Mouse (Mus musculus) gastrocnemius, postnatal 36 days (tissue): ENCODE results near the gene Frrs1. TPM values are rescaled to one million over a fixed set of nuclear protein-coding genes. Genes with fewer than 3 reads are reported as not detected.

Source experiments
- DNase-seq, 2 experiments: peaks; one replicate each; pipeline ENCODE4 v3.0.0; 2022
- intact Hi-C: fragments of 180-260 bp; cut with DNase I; formaldehyde crosslinking; loops from one replicate; pipeline ENCODE4 v1.15.1; 2025
- total RNA-seq, 2 experiments: library from RNA; stranded (reverse); gene quantifications; 2 replicates each; pipeline ENCODE4 v1.2.3; 2021

Frrs1 gene
- total RNA-seq, 2 experiments from 2014 or later = 2.2 to 3.4 TPM

DNA sequence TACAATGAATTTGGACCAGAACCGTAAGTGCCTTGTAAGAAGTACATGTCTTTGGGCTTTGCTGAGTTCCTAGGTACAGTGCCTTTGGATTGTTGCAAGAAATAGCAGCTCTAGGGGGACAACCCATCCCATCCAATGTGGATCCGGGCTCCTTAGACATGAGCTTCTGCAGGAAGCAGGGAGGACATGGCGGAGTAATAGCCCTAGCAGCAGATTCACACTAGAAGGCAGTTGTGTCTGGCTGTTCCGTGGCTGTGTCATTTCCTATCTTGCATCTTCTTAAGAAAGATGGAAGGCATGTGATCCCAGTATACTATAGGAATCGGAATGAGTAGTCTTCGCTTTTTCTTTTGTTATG is 32.9 kb downstream of the Frrs1 start:
- intact Hi-C loops = no loop called here

DNA sequence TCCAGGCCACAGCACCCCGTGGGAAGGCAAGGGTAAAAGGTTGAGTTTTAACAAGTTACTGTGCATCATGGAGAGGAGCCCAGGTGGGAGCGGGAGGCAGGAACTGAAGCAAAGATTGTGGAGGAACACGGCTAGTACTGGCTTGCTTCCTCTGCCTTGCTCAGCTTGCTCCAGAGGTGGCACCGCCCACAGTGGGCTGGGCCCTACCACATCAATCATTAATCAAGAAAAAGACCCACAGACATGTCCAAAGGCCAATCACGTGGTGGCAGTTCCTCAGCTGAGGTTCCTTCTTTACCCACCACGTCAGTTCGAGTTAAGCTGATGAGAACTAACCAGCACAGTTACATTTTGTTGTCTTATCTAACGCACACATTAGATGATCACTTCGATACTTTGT is 33.6 kb downstream of the Frrs1 start:
- no peak for DNase-seq
- intact Hi-C loops = no loop called here

More for the DNA sequence above, 32.9 kb downstream of the Frrs1 start:
- DNase-seq = no peak

DNA sequence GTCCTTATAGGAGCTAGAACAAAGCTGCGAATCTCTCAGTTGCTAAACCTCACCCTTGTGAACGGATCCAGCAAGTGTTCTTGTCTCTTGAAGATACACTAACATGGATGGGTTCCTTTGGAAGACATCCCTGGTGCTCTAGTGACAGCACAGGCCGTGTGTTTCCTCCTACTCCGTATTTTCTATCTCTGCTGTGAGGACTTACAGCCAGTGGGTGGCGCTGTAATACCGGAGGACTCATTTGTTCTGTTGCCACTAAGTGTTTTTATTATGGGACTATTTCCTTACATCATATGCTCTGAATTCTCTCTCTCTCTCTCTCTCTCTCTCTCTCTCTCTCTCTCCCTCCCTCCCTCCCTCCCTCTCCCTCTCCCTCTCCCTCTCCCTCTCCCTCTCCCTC is 44.9 kb downstream of the Frrs1 start:
- intact Hi-C loops = loop anchor here (2.0 to 5.0 kb wide), 3 partner anchors 157 to 535 kb away; no protein-coding TSS in a partner anchor
- peak; percentile 51 to 53 for DNase-seq

DNA sequence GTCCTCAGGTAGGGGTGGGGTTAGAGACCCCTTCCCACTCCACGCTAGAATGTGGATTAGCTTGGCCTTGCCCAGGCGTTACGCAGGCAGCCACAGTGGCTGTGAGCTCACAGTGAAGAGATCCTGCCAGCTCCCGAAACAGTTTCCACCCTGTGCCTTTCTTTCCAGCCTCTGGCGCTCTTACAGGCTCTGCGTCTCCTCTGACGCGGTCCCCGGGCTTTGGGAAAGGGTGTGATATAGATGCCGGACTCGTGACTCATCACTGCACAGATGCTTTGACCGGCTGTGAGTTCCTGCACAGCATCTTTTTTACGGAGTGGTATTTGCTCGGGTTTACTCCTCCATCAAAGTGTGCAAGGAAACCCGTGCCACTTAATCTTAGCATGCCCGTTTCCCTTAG is 46.6 kb downstream of the Frrs1 start:
- intact Hi-C loops = loop anchor here (2.0 to 5.0 kb wide), 3 partner anchors 66 to 533 kb away; no protein-coding TSS in a partner anchor
- DNase-seq = peak; percentile 24 to 29

DNA sequence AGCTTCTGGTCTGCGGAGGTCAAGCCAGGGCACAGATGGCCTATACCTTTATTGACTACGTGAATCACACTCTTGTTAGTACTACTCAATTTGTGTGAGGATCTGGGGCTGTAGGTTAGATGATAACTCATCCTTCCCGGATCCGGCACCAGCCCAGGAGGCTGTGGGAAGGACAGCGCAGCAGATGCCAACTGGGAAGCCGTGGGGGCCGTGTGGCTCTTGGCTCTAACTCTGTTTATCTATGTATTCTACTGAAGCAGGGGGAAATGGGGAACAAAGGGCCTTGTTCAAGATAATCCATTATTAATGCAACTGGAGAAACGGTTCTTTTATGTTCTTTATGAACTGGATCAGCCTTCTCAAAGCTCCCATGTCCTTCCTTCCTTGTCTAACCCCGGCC is 47.3 kb downstream of the Frrs1 start:
- intact Hi-C loops = loop anchor here (5.0 kb wide), 1 partner anchor 66 kb away; no protein-coding TSS in a partner anchor
- DNase-seq = no peak

DNA sequence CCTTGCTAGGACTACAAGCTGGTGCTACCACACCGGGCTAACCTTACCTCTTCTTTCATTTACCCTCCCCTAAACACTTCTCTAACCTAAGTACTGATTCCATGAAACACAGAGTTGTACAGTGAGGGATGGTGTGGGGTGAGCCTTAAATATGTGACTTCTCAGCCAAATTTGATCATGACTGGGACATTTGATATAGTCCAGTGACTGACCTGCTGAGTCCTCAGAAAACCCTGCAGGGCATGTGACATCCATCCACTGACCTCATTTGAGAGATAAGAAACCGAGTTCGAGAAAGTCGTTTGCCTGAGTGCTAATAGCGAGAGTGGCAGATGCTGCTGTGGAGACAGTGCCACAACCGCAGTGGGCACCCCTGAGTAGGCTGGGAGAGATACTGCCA is 55.1 kb downstream of the Frrs1 start:
- DNase-seq = no peak

DNA sequence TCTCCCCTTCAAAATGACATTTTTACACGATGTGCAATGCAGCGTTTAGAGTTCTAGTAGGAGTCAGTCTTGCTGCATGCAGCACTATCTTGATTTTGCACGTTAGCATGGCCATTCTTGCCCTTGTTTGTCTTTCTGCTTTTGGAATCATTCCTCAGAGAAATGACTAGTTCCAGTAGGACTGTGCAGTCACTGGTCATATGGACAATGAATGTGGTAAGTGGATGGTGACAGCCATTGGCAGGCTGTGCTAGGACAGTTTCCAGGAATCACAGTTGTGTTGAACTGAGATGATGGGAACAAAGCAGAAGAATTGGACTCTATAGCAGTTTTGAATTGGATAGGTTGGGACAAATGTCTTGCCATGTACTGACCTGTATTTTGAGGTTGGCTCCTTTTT is 55.7 kb downstream of the Frrs1 start:
- intact Hi-C loops = no loop called here
- no peak for DNase-seq

More for the DNA sequence above, 55.1 kb downstream of the Frrs1 start:
- intact Hi-C loops = no loop called here

DNA sequence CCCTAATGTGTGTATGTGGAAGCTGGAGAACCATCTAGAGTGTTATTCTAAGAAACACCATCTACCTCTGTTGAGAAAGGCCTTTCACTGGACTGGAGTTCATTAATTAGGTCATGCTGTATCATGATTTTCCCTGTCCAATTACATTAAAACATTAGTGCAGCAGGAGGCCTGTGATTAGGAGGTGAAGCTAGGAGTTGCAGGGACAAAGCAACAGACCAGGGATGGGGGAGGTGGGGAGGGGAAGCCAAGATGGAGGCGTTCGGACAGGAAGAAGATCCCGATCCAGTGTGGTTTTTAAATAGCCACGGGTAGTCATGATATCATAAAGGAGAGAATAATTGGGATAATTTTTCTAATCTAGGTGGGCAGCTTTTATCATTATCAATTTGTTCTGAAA is 57.8 kb downstream of the Frrs1 start:
- intact Hi-C loops = no loop called here
- no peak for DNase-seq

DNA sequence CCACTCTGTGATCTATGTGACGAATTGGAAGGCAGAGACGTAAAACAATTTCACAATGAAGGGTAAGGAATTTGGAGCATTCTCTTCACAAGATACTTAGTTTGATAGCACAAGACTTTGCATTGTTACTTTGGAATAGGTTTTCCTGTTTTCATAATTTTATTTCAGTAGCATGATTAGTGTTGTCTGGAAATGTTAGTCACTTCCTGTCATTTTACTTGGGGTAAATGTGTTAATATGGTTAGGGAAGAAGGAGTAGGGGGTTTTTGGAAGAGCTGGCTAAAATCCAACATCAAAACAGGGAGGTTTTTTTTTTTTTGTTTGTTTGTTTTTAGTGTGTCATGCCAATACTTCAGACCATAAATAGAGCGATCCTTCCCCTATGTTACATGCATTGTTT is 62.3 kb downstream of the Frrs1 start:
- intact Hi-C loops = no loop called here
- DNase-seq = no peak

DNA sequence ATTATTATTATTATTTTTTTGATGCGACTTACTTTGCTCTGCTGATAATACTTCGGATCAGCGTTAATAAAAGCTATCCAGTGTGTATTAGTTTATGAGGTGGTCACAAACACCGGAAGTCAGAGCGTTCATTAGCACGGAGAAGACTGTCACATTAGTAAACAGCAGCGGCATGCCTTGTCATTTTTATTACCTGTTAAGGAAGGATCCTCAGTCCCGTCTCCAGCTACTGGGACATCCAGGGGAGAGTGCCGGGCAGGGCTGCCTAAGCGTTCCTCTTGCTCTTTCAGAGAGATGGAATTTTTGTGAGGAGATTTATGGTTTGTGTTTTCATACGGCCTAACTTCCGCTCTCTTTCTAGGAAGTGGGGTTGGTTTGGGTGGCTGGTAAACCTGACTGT is 63.8 kb downstream of the Frrs1 start:
- intact Hi-C loops = no loop called here

DNA sequence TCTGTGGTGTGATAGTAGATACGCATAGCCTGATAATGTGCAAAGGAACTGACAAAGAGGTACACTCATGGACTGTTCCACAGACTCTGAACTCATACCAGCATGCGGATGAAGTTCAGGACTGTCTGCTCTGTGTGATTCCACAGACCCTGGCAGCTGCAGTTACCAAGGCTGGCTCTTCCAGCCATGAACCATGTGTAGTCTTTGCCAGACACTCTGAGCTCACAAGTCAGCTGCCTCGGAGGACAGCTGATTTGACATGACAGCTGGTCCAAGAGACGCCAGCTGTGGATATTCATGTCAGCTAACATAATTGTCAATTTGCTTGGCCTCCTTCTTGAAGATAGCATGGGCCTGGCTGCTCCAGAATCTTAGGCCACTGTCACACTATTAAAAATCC is 69.7 kb downstream of the Frrs1 start:
- DNase-seq = peak; percentile 27 to 35
- intact Hi-C loops = no loop called here

More for the DNA sequence above, 63.8 kb downstream of the Frrs1 start:
- no peak for DNase-seq

DNA sequence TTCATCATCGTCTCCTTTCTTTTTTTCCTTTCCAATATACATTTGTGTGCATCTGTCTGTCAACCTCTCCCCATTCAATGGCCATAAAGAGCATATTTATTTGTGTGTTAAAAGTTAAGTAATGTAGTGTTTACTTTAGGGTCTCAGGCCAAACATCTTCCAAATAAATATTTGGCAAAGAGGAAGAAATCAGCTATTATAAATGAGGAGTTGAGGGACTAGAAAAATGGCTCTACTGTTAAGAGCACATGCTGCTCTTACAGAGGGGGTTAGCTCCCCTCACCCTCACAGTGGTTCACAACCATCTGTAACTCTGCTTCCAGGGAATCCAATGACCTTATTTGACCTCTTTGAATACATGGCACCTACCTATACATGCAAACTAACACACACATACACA is 73.9 kb downstream of the Frrs1 start:
- DNase-seq = no peak
- intact Hi-C loops = no loop called here

DNA sequence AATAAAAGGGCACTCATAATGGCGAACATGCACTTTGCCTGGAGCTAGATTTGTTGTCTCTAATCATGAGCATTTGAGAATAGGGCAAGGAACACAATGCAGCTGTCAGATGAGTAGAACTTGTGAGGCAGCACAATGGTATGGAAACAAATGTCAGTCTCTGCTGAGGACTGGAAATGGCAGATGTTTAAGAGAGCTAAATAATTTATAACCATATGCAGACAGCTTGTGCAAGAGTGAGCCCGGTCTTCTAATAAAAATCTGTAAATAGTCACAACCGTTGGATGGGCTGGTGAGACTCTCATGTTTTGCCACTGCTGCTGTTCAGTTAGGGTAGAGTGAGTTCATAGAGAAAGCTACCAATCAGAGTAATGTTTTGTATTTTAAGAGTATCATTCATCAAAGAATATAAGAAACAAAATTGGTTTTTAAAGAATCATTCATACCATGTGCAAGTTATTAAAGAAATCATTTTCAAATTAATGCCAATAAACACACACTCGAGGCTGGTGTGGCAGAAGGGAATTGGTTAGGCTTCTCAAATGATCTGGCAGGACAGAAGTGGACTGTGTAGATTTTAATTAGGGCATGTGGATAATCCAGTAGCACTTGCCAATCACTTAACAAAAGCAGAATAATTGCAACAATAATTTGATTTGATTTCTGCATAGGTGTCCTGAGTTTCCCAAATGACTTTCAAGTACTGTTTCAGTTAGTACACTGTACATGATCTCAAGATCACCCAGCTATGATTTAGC is 77.8 kb downstream of the Frrs1 start:
- DNase-seq = no peak
- intact Hi-C loops = no loop called here

DNA sequence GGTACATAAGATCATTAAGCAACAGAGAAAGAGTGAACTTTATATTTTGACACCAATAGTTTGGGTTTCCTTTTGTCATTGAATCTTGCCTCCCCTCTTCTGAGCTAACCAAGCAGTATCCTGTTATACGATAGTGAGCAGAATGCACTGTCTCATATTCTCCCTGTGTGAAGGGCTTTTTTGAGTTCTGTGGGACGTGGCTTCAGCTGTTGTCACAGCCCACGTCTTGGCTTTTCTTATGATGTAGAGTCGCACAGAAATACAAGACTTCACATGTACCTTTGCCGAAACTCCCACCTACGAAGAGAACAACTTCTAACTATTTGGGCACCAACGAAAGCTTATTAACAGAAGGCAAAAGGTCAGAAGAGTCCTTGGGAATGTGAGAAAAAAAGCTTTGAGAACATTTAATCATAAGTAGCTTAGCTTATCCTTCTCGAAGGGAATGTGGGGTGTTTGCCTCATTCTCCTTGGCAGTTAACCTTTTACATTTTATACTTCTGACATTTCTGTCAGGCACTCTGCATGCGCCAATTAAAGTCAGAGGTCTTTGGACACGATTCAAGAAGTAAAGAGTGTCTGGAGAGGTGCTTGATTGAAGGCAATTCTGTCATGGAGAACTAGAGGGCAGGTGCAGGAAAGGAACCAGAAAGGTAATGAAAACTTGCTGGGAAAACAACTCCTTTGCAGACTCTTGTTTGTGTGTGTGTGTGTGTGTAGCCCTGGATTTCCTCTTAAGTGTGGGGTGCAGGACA is 81.7 kb downstream of the Frrs1 start:
- intact Hi-C loops = no loop called here
- DNase-seq = no peak

DNA sequence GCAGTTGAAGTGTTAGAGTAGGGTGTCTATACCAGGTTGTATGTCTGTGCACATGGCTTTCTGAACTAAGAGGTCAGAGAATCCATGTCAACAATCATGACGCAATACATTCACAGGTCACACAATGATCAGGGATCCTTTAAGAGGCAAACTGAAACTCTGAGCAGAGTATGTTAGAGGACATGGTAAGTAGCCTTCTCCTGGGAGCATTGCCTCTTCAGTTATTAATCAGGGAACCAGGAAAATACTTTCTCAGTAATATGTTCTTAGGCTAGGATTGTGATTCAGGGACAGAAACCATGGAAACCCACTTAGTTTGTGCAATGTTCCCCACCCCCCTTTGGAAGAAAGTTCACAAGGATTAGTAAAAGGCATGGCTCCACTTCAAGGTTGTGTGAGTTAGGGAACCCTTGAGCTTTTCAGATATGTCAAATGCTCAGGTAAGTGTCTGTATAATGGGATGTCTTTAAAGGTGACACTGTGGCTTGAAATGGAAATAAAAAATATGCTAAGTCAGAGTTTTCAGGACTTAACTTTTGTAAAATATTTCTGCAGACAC is 82.4 kb downstream of the Frrs1 start:
- intact Hi-C loops = no loop called here
- DNase-seq = no peak

DNA sequence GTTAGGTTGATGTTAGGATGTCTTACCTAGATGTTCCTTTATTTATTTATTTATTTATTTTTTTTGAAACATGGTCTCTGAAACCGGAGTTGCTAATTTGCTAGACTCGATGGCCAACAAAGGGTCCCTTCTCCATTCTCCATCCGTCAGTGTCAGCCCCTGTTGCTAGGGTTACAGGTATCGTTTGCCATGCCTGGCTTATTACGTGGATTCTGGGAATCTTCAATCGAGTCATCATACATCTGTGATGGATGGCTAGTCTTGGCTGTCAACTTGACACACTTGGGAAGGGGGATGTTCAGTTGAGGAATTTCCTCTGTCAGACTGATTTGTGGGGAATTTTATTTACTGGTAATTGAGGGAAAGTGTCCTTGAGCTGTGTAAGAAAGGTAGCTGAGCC is 83.5 kb downstream of the Frrs1 start:
- DNase-seq = no peak
- intact Hi-C loops = no loop called here

DNA sequence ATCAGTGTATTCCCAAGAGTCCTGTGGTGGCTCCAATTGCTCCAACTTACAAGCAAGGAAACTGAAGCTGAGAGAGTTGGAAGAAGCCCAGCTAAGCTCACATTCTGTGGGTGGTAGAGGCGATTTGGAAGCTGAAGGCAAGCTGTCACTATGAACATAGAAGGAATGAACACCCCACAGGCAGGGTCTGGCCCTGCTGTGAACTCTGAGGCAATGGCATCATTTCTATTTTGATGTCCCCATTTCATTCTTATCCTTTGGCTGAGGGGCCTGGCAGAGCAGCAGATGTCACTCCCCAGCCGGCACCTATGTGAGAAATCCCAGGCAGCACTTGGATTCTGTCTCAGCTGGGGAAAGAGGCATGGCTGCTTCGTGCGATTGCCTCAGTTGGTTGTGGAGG is 84.2 kb downstream of the Frrs1 start:
- intact Hi-C loops = no loop called here
- DNase-seq = no peak

DNA sequence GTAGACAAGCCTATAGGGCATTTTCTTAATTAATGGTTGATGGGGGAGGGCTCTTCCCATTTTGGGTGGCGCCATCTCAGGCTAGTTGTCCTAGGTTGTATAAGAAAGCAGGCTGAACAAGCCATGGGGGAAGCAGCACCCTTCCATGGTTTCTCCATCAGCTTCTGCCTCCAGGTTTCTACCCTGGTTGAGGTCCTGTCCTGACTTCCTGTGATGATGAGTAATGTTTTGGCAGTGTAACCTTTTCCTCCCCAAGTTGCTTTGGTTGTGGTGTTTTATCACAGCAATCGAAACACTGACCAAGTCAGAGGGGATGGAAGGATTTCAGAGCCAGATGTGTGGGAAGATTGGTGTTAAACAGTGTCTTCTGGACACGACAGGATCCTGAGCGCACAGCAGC is 87.2 kb downstream of the Frrs1 start:
- intact Hi-C loops = no loop called here
- no peak for DNase-seq

DNA sequence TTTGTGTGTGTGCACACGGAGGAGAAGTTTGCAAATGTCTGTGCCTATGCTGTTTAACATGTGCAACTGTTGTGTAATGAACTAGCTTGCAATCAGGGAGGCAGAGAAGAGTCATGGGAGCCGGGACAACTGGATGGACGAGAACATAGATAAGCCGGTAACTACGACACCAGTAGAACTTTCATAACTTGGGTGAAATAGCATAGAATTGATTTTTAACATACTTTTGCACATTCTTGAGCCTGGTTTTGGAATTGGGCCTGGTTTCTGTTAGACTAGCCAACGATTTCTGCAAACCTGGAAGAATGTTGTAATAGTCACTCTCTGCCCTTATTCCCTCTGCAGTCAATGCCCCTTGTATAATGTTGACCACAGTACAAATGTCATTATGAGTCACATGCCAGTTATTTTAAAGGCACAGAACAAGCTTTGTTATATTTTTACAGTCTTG is 91.4 kb downstream of the Frrs1 start:
- intact Hi-C loops = no loop called here

DNA sequence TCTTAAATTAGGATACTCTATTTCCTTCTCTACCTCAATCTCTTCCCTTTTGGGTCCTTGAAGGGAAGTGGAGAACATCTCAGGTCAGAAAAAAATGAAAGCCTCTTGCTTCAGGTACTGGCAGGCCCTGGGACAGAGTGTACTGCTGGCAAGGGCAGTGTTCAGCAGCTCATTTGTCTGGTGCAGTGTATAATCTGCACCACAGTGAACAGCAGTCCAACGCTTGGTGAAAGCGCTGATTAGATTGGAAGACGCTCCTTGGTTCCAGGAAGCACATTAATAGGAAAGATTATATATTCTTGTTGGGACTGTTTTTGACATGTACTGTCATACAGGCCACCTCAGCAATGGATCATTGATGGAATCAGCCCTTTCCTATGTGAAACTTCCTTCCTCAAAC is 92.2 kb downstream of the Frrs1 start:
- intact Hi-C loops = no loop called here
- no peak for DNase-seq

More for the DNA sequence above, 91.4 kb downstream of the Frrs1 start:
- DNase-seq = no peak

DNA sequence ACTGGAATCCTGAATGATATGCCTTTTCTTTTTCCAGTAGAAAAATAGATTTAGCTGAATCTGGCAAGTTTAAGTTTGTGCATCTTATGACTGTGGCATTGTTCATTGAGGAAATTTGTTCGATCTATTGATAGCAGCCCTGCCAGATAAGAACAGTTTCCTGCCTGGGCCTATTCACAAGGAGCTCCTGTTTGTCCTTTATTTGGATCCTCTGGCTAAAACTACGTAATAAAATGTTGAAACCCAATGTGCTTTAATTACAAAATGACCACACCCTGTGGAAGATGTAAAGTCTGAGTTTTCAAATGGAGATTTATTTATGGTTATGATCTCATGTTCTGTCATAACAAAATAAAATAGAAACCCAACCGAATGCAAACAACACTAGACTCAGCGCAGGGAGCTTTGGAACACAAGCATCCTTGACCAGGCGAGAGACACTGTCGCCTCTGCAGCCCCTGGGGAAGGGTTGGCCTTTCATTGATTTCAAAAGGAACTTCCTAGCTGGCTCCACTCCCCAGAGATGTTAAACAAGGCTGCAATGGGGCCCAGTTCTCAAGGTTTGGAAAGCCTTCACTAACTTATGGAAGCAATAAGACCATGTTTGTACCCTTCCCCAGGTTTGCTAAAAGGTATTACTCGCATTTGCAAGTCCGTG is 93.1 kb downstream of the Frrs1 start:
- intact Hi-C loops = no loop called here
- DNase-seq = no peak
